Mouse (Mus musculus): ENCODE data around the gene 4933411K16Rik.
A peak's percentile ranks its signal among the peaks of the same experiment; 100 is the strongest.

Gene 4933411K16Rik

GRCm38 (mm10) chr19:42051948-42052347, at the start of gene 4933411K16Rik:
TSS of gene 4933411K16Rik (plus strand) at chr19:42052248.
- no peak for DNase-seq (ENCODE audit: extremely low spot score)

GRCm38 (mm10) chr19:42004258-42004657, 47.8 kb upstream of the 4933411K16Rik start:
- DNase-seq (ENCODE audit: extremely low spot score) = no peak

- DNase-seq (ENCODE audit: extremely low spot score) = no peak
Measured at GRCm38 (mm10) chr19:42005616-42006015, 46.4 kb upstream of the 4933411K16Rik start.

- DNase-seq (ENCODE audit: extremely low spot score) = no peak
Measured at GRCm38 (mm10) chr19:42006568-42006967, 45.5 kb upstream of the 4933411K16Rik start.

- no peak for DNase-seq (ENCODE audit: extremely low spot score)
Measured at GRCm38 (mm10) chr19:42008586-42008985, 43.5 kb upstream of the 4933411K16Rik start.

- DNase-seq (ENCODE audit: extremely low spot score) = no peak
Measured at GRCm38 (mm10) chr19:42009067-42009466, 43.0 kb upstream of the 4933411K16Rik start.

GRCm38 (mm10) chr19:42010436-42010835, 41.6 kb upstream of the 4933411K16Rik start:
- DNase-seq (ENCODE audit: extremely low spot score) = no peak

- DNase-seq (ENCODE audit: extremely low spot score) = no peak
Measured at GRCm38 (mm10) chr19:42011123-42011522, 40.9 kb upstream of the 4933411K16Rik start.

GRCm38 (mm10) chr19:42014231-42014825, 37.7 kb upstream of the 4933411K16Rik start:
- no peak for DNase-seq (ENCODE audit: extremely low spot score)

- no peak for DNase-seq (ENCODE audit: extremely low spot score)
Measured at GRCm38 (mm10) chr19:42015001-42015400, 37.0 kb upstream of the 4933411K16Rik start.

- no peak for DNase-seq (ENCODE audit: extremely low spot score)
Measured at GRCm38 (mm10) chr19:42016251-42016650, 35.8 kb upstream of the 4933411K16Rik start.

GRCm38 (mm10) chr19:42016840-42017239, 35.2 kb upstream of the 4933411K16Rik start:
- DNase-seq (ENCODE audit: extremely low spot score) = no peak

- no peak for DNase-seq (ENCODE audit: extremely low spot score)
Measured at GRCm38 (mm10) chr19:42017399-42018247, 34.4 kb upstream of the 4933411K16Rik start.

GRCm38 (mm10) chr19:42019011-42019522, 33.0 kb upstream of the 4933411K16Rik start:
- no peak for DNase-seq (ENCODE audit: extremely low spot score)

GRCm38 (mm10) chr19:42021681-42022541, 30.1 kb upstream of the 4933411K16Rik start:
- no peak for DNase-seq (ENCODE audit: extremely low spot score)

GRCm38 (mm10) chr19:42022542-42022848, 29.6 kb upstream of the 4933411K16Rik start:
- no peak for DNase-seq (ENCODE audit: extremely low spot score)

- DNase-seq (ENCODE audit: extremely low spot score) = peak; percentile 72
Measured at GRCm38 (mm10) chr19:42026158-42026557, 25.9 kb upstream of the 4933411K16Rik start.

- no peak for DNase-seq (ENCODE audit: extremely low spot score)
Measured at GRCm38 (mm10) chr19:42031112-42031511, 20.9 kb upstream of the 4933411K16Rik start.

- no peak for DNase-seq (ENCODE audit: extremely low spot score)
Measured at GRCm38 (mm10) chr19:42033611-42034010, 18.4 kb upstream of the 4933411K16Rik start.

GRCm38 (mm10) chr19:42034146-42034775, 17.8 kb upstream of the 4933411K16Rik start:
- no peak for DNase-seq (ENCODE audit: extremely low spot score)

GRCm38 (mm10) chr19:42034881-42035455, 17.1 kb upstream of the 4933411K16Rik start:
- no peak for DNase-seq (ENCODE audit: extremely low spot score)
